In genomic region chr5:123974179-123974485, GRCm38 (mm10) we compare ENCODE assay signal across 8 mouse cellular contexts. TPM values are rescaled to one million over a fixed set of nuclear protein-coding genes. Genes with fewer than 3 reads are reported as not detected.
DNase-seq lines count a peak whose midpoint lies in the region; ATAC-seq lines count a peak whose summit lies in the region.

No protein-coding gene starts in this region.

- peak overlapping the region; percentile 50; the same call in 1 of the 2 replicates for H3K27ac ChIP-seq in lung, embryonic 15.5 days
- no peak overlapping the region for H3K27ac ChIP-seq in embryonic facial prominence, embryonic 12.5 days
- H3K27ac ChIP-seq in hindbrain, embryonic 16.5 days (ENCODE audit: low read depth, low read length), result peak overlapping the region; percentile 79; the same call in 1 of the 2 replicates
- 0 out of 2 replicates have a peak overlapping the region, but pooled peaks have one; percentile 52 for H3K27ac ChIP-seq in midbrain, embryonic 13.5 days

- WGBS in lung, embryonic 15.5 days, result under 1% methylated on average over 14 of the region's 14 CpGs
- under 1% methylated on average over 14 of the region's 14 CpGs for WGBS in embryonic facial prominence, embryonic 12.5 days
- WGBS in hindbrain, embryonic 16.5 days, result under 1% methylated on average over 14 of the region's 14 CpGs
- under 1% methylated on average over 14 of the region's 14 CpGs for WGBS in midbrain, embryonic 13.5 days

- no peak for DNase-seq in lung, postnatal 4 days
- DNase-seq in spleen, postnatal 14 days (ENCODE audit: low spot score in 2 of 2), result no peak
- DNase-seq in left cerebral cortex, adult 8-10 months (ENCODE audit: low spot score in 2 of 2), result no peak

- H3K9me3 ChIP-seq in lung, embryonic 15.5 days, result no peaks in the 10 kb centered on the region
- H3K9me3 ChIP-seq in embryonic facial prominence, embryonic 12.5 days, result no peaks in the 10 kb centered on the region
- no peaks in the 10 kb centered on the region for H3K9me3 ChIP-seq in hindbrain, embryonic 16.5 days (ENCODE audit: control insufficient read depth, low read length)
- no peaks in the 10 kb centered on the region for H3K9me3 ChIP-seq in midbrain, embryonic 13.5 days

- peaks cover 31% of the 10 kb centered on the region; the same call in 1 of the 2 replicates for H3K27me3 ChIP-seq in lung, embryonic 15.5 days
- peaks cover 10% of the 10 kb centered on the region for H3K27me3 ChIP-seq in embryonic facial prominence, embryonic 12.5 days
- H3K27me3 ChIP-seq in hindbrain, embryonic 16.5 days (replicated peaks; ENCODE audit: control insufficient read depth, insufficient read depth, low read length), result no peaks in the 10 kb centered on the region; the same call in 1 of the 2 replicates
- peaks cover 21% of the 10 kb centered on the region for H3K27me3 ChIP-seq in midbrain, embryonic 13.5 days

- ATAC-seq in lung, embryonic 15.5 days (ENCODE audit: borderline replicate concordance, extremely low read depth, low FRiP score, low TSS enrichment), result no peak
- ATAC-seq in embryonic facial prominence, embryonic 12.5 days (ENCODE audit: insufficient number of reproducible peaks, insufficient read depth, low FRiP score, low TSS enrichment), result no peak
- ATAC-seq in hindbrain, embryonic 16.5 days, result 0 out of 2 replicates have a peak, but pooled peaks have one; percentile 16
- ATAC-seq in midbrain, embryonic 13.5 days, result no peak
- ATAC-seq in erythroid progenitor cell, adult 5-6 weeks (replicated peaks; ENCODE audit: low FRiP score, poor library complexity, severe bottlenecking), result no peak

- H3K9ac ChIP-seq in lung, embryonic 15.5 days, result peak overlapping the region; percentile 60
- H3K9ac ChIP-seq in embryonic facial prominence, embryonic 12.5 days, result peak overlapping the region; percentile 65
- peak overlapping the region; percentile 87 for H3K9ac ChIP-seq in hindbrain, embryonic 16.5 days (ENCODE audit: low read depth, low read length)
- H3K9ac ChIP-seq in midbrain, embryonic 13.5 days (replicated peaks), result peak overlapping the region; percentile 82

- peak overlapping the region; percentile 96 for H3K4me2 ChIP-seq in lung, embryonic 15.5 days
- H3K4me2 ChIP-seq in embryonic facial prominence, embryonic 12.5 days (replicated peaks), result peak overlapping the region; percentile 87
- H3K4me2 ChIP-seq in hindbrain, embryonic 16.5 days (ENCODE audit: low read length), result peak overlapping the region; percentile 85
- peak overlapping the region; percentile 68 for H3K4me2 ChIP-seq in midbrain, embryonic 13.5 days (replicated peaks)

- peaks cover 34% of the 10 kb centered on the region for H3K4me1 ChIP-seq in lung, embryonic 15.5 days
- H3K4me1 ChIP-seq in embryonic facial prominence, embryonic 12.5 days, result peaks cover 9% of the 10 kb centered on the region
- H3K4me1 ChIP-seq in hindbrain, embryonic 16.5 days (ENCODE audit: control insufficient read depth, insufficient read depth, low read depth, low read length), result peaks cover 18% of the 10 kb centered on the region
- H3K4me1 ChIP-seq in midbrain, embryonic 13.5 days (replicated peaks), result peaks cover 29% of the 10 kb centered on the region

- no peaks in the 10 kb centered on the region for H3K36me3 ChIP-seq in lung, embryonic 15.5 days
- H3K36me3 ChIP-seq in embryonic facial prominence, embryonic 12.5 days, result no peaks in the 10 kb centered on the region
- no peaks in the 10 kb centered on the region for H3K36me3 ChIP-seq in hindbrain, embryonic 16.5 days (ENCODE audit: control insufficient read depth, insufficient read depth, low read length)
- no peaks in the 10 kb centered on the region for H3K36me3 ChIP-seq in midbrain, embryonic 13.5 days

- peak overlapping the region; percentile 71 for H3K4me3 ChIP-seq in lung, embryonic 15.5 days
- H3K4me3 ChIP-seq in embryonic facial prominence, embryonic 12.5 days, result peak overlapping the region; percentile 74
- peak overlapping the region; percentile 87 for H3K4me3 ChIP-seq in hindbrain, embryonic 16.5 days (ENCODE audit: low read length)
- H3K4me3 ChIP-seq in midbrain, embryonic 13.5 days (replicated peaks), result peak overlapping the region; percentile 71

RNA-seq across cellular contexts. Expression of gene Hip1r, which starts 0.7 kb away (rescaled TPM):
- 11.8 and 13.3 TPM in 2 replicates for polyA plus RNA-seq in lung, embryonic 15.5 days (2015; fragmentation: Nextera tagmentation; extraction: Ambion mirVana)
- 10.0 and 11.4 TPM in 2 replicates for polyA plus RNA-seq in embryonic facial prominence, embryonic 12.5 days (2016; fragmentation: Nextera tagmentation; extraction: Ambion mirVana)
- 34.3 and 35.3 TPM in 2 replicates for polyA plus RNA-seq in hindbrain, embryonic 16.5 days (2015; fragmentation: Nextera tagmentation; extraction: Ambion mirVana)
- 19.0 and 20.1 TPM in 2 replicates for polyA plus RNA-seq in midbrain, embryonic 13.5 days (2015; fragmentation: Nextera tagmentation; extraction: Ambion mirVana)
- total RNA-seq in erythroid progenitor cell, adult 5-6 weeks (2015; ENCODE audit: low replicate concordance), result 0.84 and 2.2 TPM in 2 replicates
- 8.2 and 18.2 TPM in 2 replicates for total RNA-seq in erythroid progenitor cell, adult 5-6 weeks (2017; ENCODE audit: low replicate concordance)
- total RNA-seq in left cerebral cortex, adult 8-10 months (2022), result 10 to 100 TPM; 59.9 to 72.4 (median 63.5) TPM

RNA-seq across cellular contexts. Expression of gene Ccdc62, which starts 43.7 kb away (rescaled TPM):
- polyA plus RNA-seq in lung, embryonic 15.5 days (2015; fragmentation: Nextera tagmentation; extraction: Ambion mirVana), result 5.2 and 6.3 TPM in 2 replicates
- 7.1 and 7.8 TPM in 2 replicates for polyA plus RNA-seq in embryonic facial prominence, embryonic 12.5 days (2016; fragmentation: Nextera tagmentation; extraction: Ambion mirVana)
- polyA plus RNA-seq in hindbrain, embryonic 16.5 days (2015; fragmentation: Nextera tagmentation; extraction: Ambion mirVana), result 4.2 and 5.7 TPM in 2 replicates
- 5.1 and 8.0 TPM in 2 replicates for polyA plus RNA-seq in midbrain, embryonic 13.5 days (2015; fragmentation: Nextera tagmentation; extraction: Ambion mirVana)
- total RNA-seq in erythroid progenitor cell, adult 5-6 weeks (2015; ENCODE audit: low replicate concordance), result 2.2 and 15.9 TPM in 2 replicates
- total RNA-seq in erythroid progenitor cell, adult 5-6 weeks (2017; ENCODE audit: low replicate concordance), result 0.39 TPM in 1 of 2 replicates, not detected in the other
- 1 to 10 TPM; 2.0 to 6.9 (median 5.4) TPM for total RNA-seq in left cerebral cortex, adult 8-10 months (2022)

RNA-seq across cellular contexts. Expression of gene Gm43518, which starts 46.9 kb away (rescaled TPM):
- 1.7 and 2.3 TPM in 2 replicates for polyA plus RNA-seq in lung, embryonic 15.5 days (2015; fragmentation: Nextera tagmentation; extraction: Ambion mirVana)
- 2.8 and 5.4 TPM in 2 replicates for polyA plus RNA-seq in embryonic facial prominence, embryonic 12.5 days (2016; fragmentation: Nextera tagmentation; extraction: Ambion mirVana)
- polyA plus RNA-seq in hindbrain, embryonic 16.5 days (2015; fragmentation: Nextera tagmentation; extraction: Ambion mirVana), result 3.7 and 4.9 TPM in 2 replicates
- polyA plus RNA-seq in midbrain, embryonic 13.5 days (2015; fragmentation: Nextera tagmentation; extraction: Ambion mirVana), result 3.3 and 4.3 TPM in 2 replicates
- total RNA-seq in erythroid progenitor cell, adult 5-6 weeks (2015; ENCODE audit: low replicate concordance), result not detected in 2 replicates
- not detected in 2 replicates for total RNA-seq in erythroid progenitor cell, adult 5-6 weeks (2017; ENCODE audit: low replicate concordance)
- 1 to 10 TPM in 1 of 4 experiments, not detected in 3; 1.2 TPM for total RNA-seq in left cerebral cortex, adult 8-10 months (2022)

RNA-seq across cellular contexts. Expression of gene Vps37b, which starts 57.9 kb away (rescaled TPM):
- polyA plus RNA-seq in lung, embryonic 15.5 days (2015; fragmentation: Nextera tagmentation; extraction: Ambion mirVana), result 38.1 and 41.3 TPM in 2 replicates
- 42.5 and 42.8 TPM in 2 replicates for polyA plus RNA-seq in embryonic facial prominence, embryonic 12.5 days (2016; fragmentation: Nextera tagmentation; extraction: Ambion mirVana)
- polyA plus RNA-seq in hindbrain, embryonic 16.5 days (2015; fragmentation: Nextera tagmentation; extraction: Ambion mirVana), result 70.9 and 81.1 TPM in 2 replicates
- polyA plus RNA-seq in midbrain, embryonic 13.5 days (2015; fragmentation: Nextera tagmentation; extraction: Ambion mirVana), result 71.5 and 79.3 TPM in 2 replicates
- total RNA-seq in erythroid progenitor cell, adult 5-6 weeks (2015; ENCODE audit: low replicate concordance), result 15.5 TPM in 2 replicates
- 7.3 and 9.6 TPM in 2 replicates for total RNA-seq in erythroid progenitor cell, adult 5-6 weeks (2017; ENCODE audit: low replicate concordance)
- total RNA-seq in left cerebral cortex, adult 8-10 months (2022), result 10 to 100 TPM; 35.5 to 47.5 (median 42.3) TPM
